Mouse (Mus musculus) liver, postnatal 0 days (tissue): ENCODE measurements around the gene Krt5.

ENCODE experiments used
- CTCF ChIP-seq: sonication (generic); IDR thresholded peaks from 2 replicates; pipeline ENCODE4 v1.5.1; 2016; ENCODE audit warnings: antibody characterized with exemption, low read depth
- EP300 ChIP-seq: IDR thresholded peaks from 2 replicates; pipeline ENCODE4 v1.6.1; 2016; ENCODE audit warnings: antibody characterized with exemption, low read depth, mild to moderate bottlenecking

- TF ChIP-seq CTCF (no peak), EP300 (no peak)
Measured at GRCm38 (mm10) chr15:101713731-101714130, 1.0 kb upstream of the Krt5 start.
